Mouse (Mus musculus) telencephalon, adult 2 months (tissue): ENCODE measurements at regions not wholly inside any gene's neighbourhood (a gene's known extent, or its start where the extent isn't known, plus 50 kb on each side); places are given as distances from the start of the nearest gene placed in this dataset.

Source experiments
- DNase-seq: peaks from one replicate; pipeline ENCODE4 v3.0.0-alpha.2; 2011; ENCODE audit warnings: low read depth, low spot score

GRCm38 (mm10) chr10:106417156-106417555 is 53.0 kb upstream of the Ppfia2 start:
- DNase-seq = no peak
